Mouse (Mus musculus): ENCODE data around the gene Rab31. TPM values are rescaled to one million over a fixed set of nuclear protein-coding genes. Genes with fewer than 3 reads are reported as not detected.

The Rab31 gene
- polyA plus RNA-seq, 1 experiment from 2014 or later = 6.9 TPM

DNA sequence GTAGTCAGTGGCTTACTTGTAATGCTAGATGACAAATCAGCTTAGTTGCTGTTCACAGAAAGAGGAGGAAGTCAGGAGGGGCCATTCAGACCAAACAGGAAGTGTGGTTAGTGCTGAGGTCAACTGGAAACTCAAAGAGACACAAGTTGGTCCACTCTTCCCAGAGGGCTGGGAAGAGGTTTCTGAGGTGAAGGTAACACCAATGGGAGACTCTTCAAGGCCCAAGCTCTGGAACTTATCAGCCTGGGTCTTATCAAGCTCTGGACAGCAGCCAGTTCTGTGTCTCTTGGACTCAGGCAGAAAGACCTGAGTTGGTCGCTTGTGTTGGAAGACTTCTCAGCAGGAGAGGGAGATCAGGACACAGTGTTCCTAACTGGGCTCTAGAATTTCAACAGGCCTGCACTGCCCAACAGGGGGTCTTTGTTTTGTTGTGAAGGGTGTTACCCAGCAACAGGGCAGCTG lies 97.8 kb downstream of the Rab31 start:
- 8% methylated on average over 1 of the region's 1 CpGs for WGBS (ENCODE audit: insufficient replicate concordance)

DNA sequence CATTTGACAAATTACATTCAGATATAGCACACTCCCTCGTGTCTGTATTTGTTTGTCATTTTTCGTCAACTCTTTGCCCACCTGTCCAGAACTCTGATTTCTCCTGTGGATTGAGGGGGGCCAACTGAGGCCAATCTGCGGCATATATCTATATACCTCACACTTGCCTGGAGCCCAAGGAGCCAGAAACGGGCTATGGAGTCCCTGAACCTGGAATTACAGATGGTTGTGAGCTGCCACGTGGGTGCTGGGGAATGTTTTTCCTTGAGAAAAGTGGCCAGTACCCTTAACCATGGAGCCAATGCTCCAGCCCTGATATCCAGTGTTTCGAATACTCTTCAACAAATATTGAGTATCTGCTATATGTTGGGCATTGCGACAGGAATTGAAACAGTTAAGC lies 99.6 kb downstream of the Rab31 start:
- 64% methylated on average over 7 of the region's 7 CpGs for WGBS (ENCODE audit: insufficient replicate concordance)
- H3K36me3 ChIP-seq (ENCODE audit: control insufficient read depth, insufficient read depth) = no peaks in the 10 kb centered on the region
- H3K9me3 ChIP-seq (replicated peaks; ENCODE audit: control insufficient read depth, low read length) = no peaks in the 10 kb centered on the region
- H3K27me3 ChIP-seq (ENCODE audit: control insufficient read depth, insufficient read depth, low read depth, low read length) = no peaks in the 10 kb centered on the region
- peaks cover 3% of the 10 kb centered on the region for H3K4me1 ChIP-seq (ENCODE audit: control insufficient read depth, low read depth, low read length)
- no peak for ATAC-seq (ENCODE audit: low read depth)
- no peak overlapping the region for H3K9ac ChIP-seq (ENCODE audit: low read depth, low read length)
- no peak overlapping the region for H3K4me3 ChIP-seq (ENCODE audit: low read depth, low read length)
- H3K4me2 ChIP-seq (ENCODE audit: low read depth, low read length) = no peak overlapping the region
- no peak overlapping the region for H3K27ac ChIP-seq (ENCODE audit: low read length)

More for the DNA sequence above, 97.8 kb downstream of the Rab31 start:
- H3K4me3 ChIP-seq (ENCODE audit: low read depth, low read length) = no peak overlapping the region
- no peaks in the 10 kb centered on the region for H3K9me3 ChIP-seq (replicated peaks; ENCODE audit: control insufficient read depth, low read length)
- 0 out of 2 replicates have a peak overlapping the region, but pooled peaks have one; percentile 16 for H3K27ac ChIP-seq (ENCODE audit: low read length)
- peaks cover 3% of the 10 kb centered on the region for H3K4me1 ChIP-seq (ENCODE audit: control insufficient read depth, low read depth, low read length)
- H3K36me3 ChIP-seq (ENCODE audit: control insufficient read depth, insufficient read depth) = no peaks in the 10 kb centered on the region
- no peaks in the 10 kb centered on the region for H3K27me3 ChIP-seq (ENCODE audit: control insufficient read depth, insufficient read depth, low read depth, low read length)
- no peak overlapping the region for H3K4me2 ChIP-seq (ENCODE audit: low read depth, low read length)
- peak; percentile 48; the same call in 1 of the 2 replicates for ATAC-seq (ENCODE audit: low read depth)
- no peak overlapping the region for H3K9ac ChIP-seq (ENCODE audit: low read depth, low read length)

DNA sequence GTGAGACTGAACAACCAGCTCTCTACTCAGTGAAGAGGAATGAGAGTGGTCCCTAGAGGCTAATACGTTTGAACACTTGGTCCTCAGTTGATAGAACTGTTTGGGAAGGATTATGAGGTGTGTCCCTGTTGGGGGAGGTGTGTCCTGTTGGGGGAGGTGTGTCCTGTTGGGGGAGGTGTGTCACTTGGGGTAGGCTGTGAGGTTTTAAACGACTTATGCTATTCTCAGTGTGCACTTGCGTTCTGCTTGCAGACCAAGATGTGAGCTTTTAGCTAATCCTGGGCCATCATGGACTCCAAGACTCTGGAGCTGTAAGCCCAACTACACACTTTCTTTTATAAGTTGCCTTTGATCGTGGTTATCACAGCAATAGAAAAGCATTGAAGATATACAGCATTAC lies 103.5 kb downstream of the Rab31 start:
- 73% methylated on average over 4 of the region's 4 CpGs for WGBS (ENCODE audit: insufficient replicate concordance)
- no peak overlapping the region for H3K9ac ChIP-seq (ENCODE audit: low read depth, low read length)

DNA sequence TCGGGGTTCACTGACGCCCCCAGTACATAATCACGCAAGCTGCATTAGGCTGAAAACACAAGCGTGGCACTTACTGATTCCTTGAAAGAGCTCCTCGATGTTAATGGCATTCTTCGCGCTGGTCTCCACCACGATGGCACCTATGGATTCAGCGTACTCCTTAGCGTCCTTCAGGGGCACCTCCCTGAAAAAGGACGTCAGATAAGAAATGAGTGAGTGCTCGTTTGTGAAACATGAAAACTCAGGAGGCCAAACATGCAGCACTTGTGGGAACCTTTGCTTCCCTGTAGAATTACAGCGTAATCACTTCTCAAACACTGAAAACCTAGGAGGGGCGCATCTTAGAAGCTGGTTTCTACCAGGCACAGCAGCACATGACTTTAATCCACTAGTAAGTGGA lies 104.8 kb downstream of the Rab31 start:
- no peak overlapping the region for H3K27ac ChIP-seq (ENCODE audit: low read length)
- H3K27me3 ChIP-seq (ENCODE audit: control insufficient read depth, insufficient read depth, low read depth, low read length) = no peaks in the 10 kb centered on the region
- peaks cover 7% of the 10 kb centered on the region for H3K4me1 ChIP-seq (ENCODE audit: control insufficient read depth, low read depth, low read length)
- 65% methylated on average over 14 of the region's 14 CpGs for WGBS (ENCODE audit: insufficient replicate concordance)
- H3K4me3 ChIP-seq (ENCODE audit: low read depth, low read length) = no peak overlapping the region
- no peak overlapping the region for H3K9ac ChIP-seq (ENCODE audit: low read depth, low read length)
- H3K4me2 ChIP-seq (ENCODE audit: low read depth, low read length) = no peak overlapping the region
- ATAC-seq (ENCODE audit: low read depth) = no peak
- H3K36me3 ChIP-seq (ENCODE audit: control insufficient read depth, insufficient read depth) = no peaks in the 10 kb centered on the region
- no peaks in the 10 kb centered on the region for H3K9me3 ChIP-seq (replicated peaks; ENCODE audit: control insufficient read depth, low read length)

More for the DNA sequence above, 103.5 kb downstream of the Rab31 start:
- H3K36me3 ChIP-seq (ENCODE audit: control insufficient read depth, insufficient read depth) = no peaks in the 10 kb centered on the region
- H3K27ac ChIP-seq (ENCODE audit: low read length) = no peak overlapping the region
- no peak for ATAC-seq (ENCODE audit: low read depth)
- H3K4me2 ChIP-seq (ENCODE audit: low read depth, low read length) = no peak overlapping the region
- H3K9me3 ChIP-seq (replicated peaks; ENCODE audit: control insufficient read depth, low read length) = no peaks in the 10 kb centered on the region
- H3K27me3 ChIP-seq (ENCODE audit: control insufficient read depth, insufficient read depth, low read depth, low read length) = no peaks in the 10 kb centered on the region
- H3K4me3 ChIP-seq (ENCODE audit: low read depth, low read length) = no peak overlapping the region
- H3K4me1 ChIP-seq (ENCODE audit: control insufficient read depth, low read depth, low read length) = no peaks in the 10 kb centered on the region; the same call in none of the 2 replicates

DNA sequence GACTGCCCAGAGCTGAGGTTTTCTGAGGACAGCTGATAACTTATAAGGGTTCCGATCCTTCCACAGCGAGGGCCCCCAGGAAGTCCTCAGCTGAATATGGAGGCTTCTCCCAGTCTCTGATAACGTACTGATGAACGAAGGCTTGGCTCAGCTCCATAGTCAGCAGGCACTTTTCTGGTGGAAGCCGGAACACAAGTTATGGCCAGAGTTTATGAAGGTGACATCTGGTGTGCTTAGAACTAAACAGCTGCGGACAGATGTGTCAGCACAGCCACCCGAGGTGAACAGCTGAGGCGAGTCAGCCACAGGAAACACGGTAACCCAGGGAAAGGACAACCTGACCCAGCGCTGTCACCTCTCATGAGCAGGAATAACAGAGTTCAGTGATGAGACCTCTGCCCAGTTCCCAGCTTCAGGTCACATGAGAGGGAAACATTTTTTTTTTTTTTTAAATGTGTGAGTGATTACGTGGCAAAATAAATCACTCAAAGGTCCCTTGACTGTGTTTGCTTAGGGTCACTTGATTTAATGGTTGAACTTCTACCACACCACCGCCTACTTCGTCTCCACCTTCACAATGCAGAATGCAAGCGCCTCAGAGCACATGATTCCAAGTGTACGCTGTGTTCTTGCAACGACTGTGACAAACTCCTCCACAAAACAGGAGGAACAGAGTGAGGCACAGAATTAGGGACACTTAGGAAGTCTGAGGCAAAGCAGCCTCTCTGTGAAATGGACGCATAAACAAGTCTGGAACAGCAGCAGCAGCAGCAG lies 106.0 kb downstream of the Rab31 start:
- H3K4me3 ChIP-seq (ENCODE audit: low read depth, low read length) = no peak overlapping the region

DNA sequence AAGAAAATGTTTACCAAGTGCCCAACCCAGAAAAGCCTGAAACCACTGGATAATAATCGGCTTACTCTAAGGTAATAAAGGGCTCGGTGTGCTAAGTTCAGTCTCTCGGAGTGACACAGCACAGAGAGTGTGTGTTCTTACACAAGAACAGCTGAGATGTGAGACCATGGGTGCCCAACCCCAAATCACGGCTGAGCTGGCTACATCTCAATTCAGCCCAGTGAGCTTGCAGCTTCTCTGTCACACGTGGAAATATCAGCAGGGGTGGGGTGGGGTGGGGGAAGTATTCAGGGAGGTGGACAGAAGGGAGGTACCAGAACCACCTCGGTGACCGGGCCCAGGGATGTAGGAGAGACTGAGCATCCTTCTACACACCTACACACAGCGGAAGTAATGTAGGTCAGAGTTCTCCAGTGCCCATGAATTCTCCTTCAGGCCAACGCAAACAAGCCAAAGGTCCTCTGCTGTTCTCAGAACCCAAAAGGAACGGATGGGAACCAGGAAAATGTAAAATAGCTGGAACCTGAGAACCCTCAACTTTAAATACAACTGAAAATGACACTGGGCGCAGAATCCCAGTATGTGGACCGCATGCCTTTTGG lies 106.7 kb downstream of the Rab31 start:
- Histone ChIP-seq H3K9me3 (replicated peaks; ENCODE audit: control insufficient read depth, low read length) (no peaks in the 10 kb centered on the region), H3K4me1 (ENCODE audit: control insufficient read depth, low read depth, low read length) (peaks cover 7% of the 10 kb centered on the region), H3K27ac (ENCODE audit: low read length) (no peak overlapping the region), H3K27me3 (ENCODE audit: control insufficient read depth, insufficient read depth, low read depth, low read length) (no peaks in the 10 kb centered on the region), H3K9ac (ENCODE audit: low read depth, low read length) (no peak overlapping the region), H3K4me3 (ENCODE audit: low read depth, low read length) (no peak overlapping the region), H3K4me2 (ENCODE audit: low read depth, low read length) (no peak overlapping the region), H3K36me3 (ENCODE audit: control insufficient read depth, insufficient read depth) (no peaks in the 10 kb centered on the region)
- no peak for ATAC-seq (ENCODE audit: low read depth)
- WGBS (ENCODE audit: insufficient replicate concordance) = 65% methylated on average over 12 of the region's 12 CpGs

More for the DNA sequence above, 106.0 kb downstream of the Rab31 start:
- no peaks in the 10 kb centered on the region for H3K27me3 ChIP-seq (ENCODE audit: control insufficient read depth, insufficient read depth, low read depth, low read length)
- H3K9ac ChIP-seq (ENCODE audit: low read depth, low read length) = no peak overlapping the region
- ATAC-seq (ENCODE audit: low read depth) = no peak
- H3K4me2 ChIP-seq (ENCODE audit: low read depth, low read length) = no peak overlapping the region
- H3K36me3 ChIP-seq (ENCODE audit: control insufficient read depth, insufficient read depth) = no peaks in the 10 kb centered on the region
- H3K9me3 ChIP-seq (replicated peaks; ENCODE audit: control insufficient read depth, low read length) = no peaks in the 10 kb centered on the region
- 58% methylated on average over 17 of the region's 17 CpGs for WGBS (ENCODE audit: insufficient replicate concordance)
- peaks cover 7% of the 10 kb centered on the region for H3K4me1 ChIP-seq (ENCODE audit: control insufficient read depth, low read depth, low read length)
- H3K27ac ChIP-seq (ENCODE audit: low read length) = no peak overlapping the region

DNA sequence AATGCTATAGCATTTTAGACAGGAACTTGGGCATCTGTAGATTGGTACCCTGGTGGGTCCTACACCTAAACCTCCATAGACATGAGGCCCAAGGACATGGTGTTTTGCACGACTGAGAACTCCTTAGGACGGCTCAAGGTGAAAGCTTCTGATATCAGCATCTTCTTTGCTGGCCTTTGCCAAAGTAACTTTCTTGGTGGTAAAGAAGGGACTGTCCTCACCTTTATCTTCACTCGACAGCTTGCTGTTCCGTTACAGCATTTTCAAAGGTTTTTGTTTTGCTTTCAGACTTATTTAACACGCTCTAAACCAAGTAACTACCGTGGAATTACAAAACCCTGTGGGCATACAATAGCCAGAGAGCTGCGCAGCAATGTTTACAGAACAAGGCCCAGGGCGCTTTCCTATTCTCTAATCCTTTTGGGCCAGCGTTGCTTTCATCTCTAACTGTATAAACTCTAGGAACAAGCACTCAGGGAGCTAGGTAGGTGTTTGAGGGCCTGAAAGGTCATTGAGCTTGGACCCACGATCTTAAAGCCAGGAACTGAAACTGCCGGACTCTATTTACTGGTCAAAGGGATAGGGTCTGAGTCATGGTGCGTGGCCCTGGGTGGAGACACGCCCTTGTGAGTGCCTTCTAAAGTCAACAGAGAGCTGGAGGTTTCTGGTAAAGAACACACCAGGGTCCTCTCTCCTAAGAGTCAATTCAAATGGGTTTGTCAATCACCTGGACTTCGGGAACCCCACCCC lies 109.0 kb downstream of the Rab31 start:
- Histone ChIP-seq H3K36me3 (ENCODE audit: control insufficient read depth, insufficient read depth) (no peaks in the 10 kb centered on the region), H3K4me3 (ENCODE audit: low read depth, low read length) (no peak overlapping the region), H3K9me3 (replicated peaks; ENCODE audit: control insufficient read depth, low read length) (no peaks in the 10 kb centered on the region), H3K4me1 (ENCODE audit: control insufficient read depth, low read depth, low read length) (peaks cover 7% of the 10 kb centered on the region), H3K4me2 (ENCODE audit: low read depth, low read length) (peak overlapping the region; percentile 42), H3K9ac (ENCODE audit: low read depth, low read length) (0 out of 2 replicates have a peak overlapping the region, but pooled peaks have one; percentile 26), H3K27me3 (ENCODE audit: control insufficient read depth, insufficient read depth, low read depth, low read length) (no peaks in the 10 kb centered on the region), H3K27ac (ENCODE audit: low read length) (peak overlapping the region; percentile 76)
- 41% methylated on average over 14 of the region's 14 CpGs for WGBS (ENCODE audit: insufficient replicate concordance)
- peak; percentile 86 for ATAC-seq (ENCODE audit: low read depth)

DNA sequence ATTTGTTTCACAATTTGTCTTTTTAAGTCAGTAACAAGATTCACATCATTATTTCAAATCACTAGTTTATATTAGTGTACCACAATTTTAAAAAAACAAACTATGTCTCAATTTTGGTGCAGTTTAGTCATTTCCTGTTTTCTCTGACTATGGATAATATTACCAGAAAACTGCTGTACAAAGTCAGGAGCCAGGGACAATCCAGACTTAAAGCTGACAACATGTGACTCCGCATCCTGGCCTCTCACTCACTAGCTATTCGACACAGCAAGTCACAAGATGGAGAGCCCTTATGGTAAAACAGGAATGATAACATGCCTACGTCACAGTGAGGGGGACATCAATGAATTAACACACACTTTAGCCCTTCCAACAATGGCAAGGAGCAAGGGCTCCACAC lies 109.9 kb downstream of the Rab31 start:
- H3K27ac ChIP-seq (ENCODE audit: low read length) = no peak overlapping the region; the same call in 1 of the 2 replicates
- H3K4me2 ChIP-seq (ENCODE audit: low read depth, low read length) = no peak overlapping the region
- 73% methylated on average over 3 of the region's 3 CpGs for WGBS (ENCODE audit: insufficient replicate concordance)
- peaks cover 7% of the 10 kb centered on the region for H3K4me1 ChIP-seq (ENCODE audit: control insufficient read depth, low read depth, low read length)
- H3K4me3 ChIP-seq (ENCODE audit: low read depth, low read length) = no peak overlapping the region
- no peak overlapping the region for H3K9ac ChIP-seq (ENCODE audit: low read depth, low read length)
- H3K36me3 ChIP-seq (ENCODE audit: control insufficient read depth, insufficient read depth) = no peaks in the 10 kb centered on the region
- H3K27me3 ChIP-seq (ENCODE audit: control insufficient read depth, insufficient read depth, low read depth, low read length) = no peaks in the 10 kb centered on the region
- ATAC-seq (ENCODE audit: low read depth) = no peak
- no peaks in the 10 kb centered on the region for H3K9me3 ChIP-seq (replicated peaks; ENCODE audit: control insufficient read depth, low read length)

Data from liver, embryonic 16.5 days (tissue).